Mouse (Mus musculus) liver, postnatal 0 days (tissue): ENCODE data around the gene Iqcd. TPM values are rescaled to one million over a fixed set of nuclear protein-coding genes. Genes with fewer than 3 reads are reported as not detected.

ENCODE experiments used
- ATAC-seq: fragments of 200-750 bp; cut with Nextera tagmentation; 2 replicates; pipeline ENCODE4 v1.8.0; 2017; ENCODE audit warnings: mild to moderate bottlenecking, moderate library complexity
- DNase-seq: peaks from one replicate; pipeline ENCODE4 v3.0.0-alpha.2; 2016
- H3K27ac ChIP-seq: fragments of 300-500 bp; sonication (generic); 2 replicates; pipeline ENCODE4 v1.5.1; 2014; ENCODE audit warnings: antibody characterized with exemption, moderate library complexity, mild to moderate bottlenecking, low read depth
- H3K27me3 ChIP-seq: fragments of 300-500 bp; sonication (generic); 2 replicates; pipeline ENCODE4 v1.6.1; 2014; ENCODE audit warnings: low read length, control low read depth, mixed read lengths; ENCODE audit not compliant: insufficient read depth
- H3K36me3 ChIP-seq: fragments of 300-500 bp; sonication (generic); replicated peaks from 2 replicates; pipeline ENCODE4 v1.6.1; 2014; ENCODE audit warnings: mild to moderate bottlenecking, control low read depth, low read length, moderate library complexity, mixed read lengths; ENCODE audit not compliant: insufficient read depth
- H3K4me1 ChIP-seq: fragments of 300-500 bp; sonication (generic); 2 replicates; pipeline ENCODE4 v1.6.1; 2014; ENCODE audit warnings: antibody characterized with exemption, mild to moderate bottlenecking, control low read depth; ENCODE audit not compliant: insufficient read depth
- H3K4me2 ChIP-seq: fragments of 300-500 bp; sonication (generic); 2 replicates; pipeline ENCODE4 v1.6.1; 2014; ENCODE audit warnings: low read depth, mild to moderate bottlenecking, low read length, moderate library complexity, mixed read lengths
- H3K4me3 ChIP-seq: fragments of 300-500 bp; sonication (generic); 2 replicates; pipeline ENCODE4 v1.5.1; 2014; ENCODE audit warnings: low read depth, low read length
- H3K9ac ChIP-seq: fragments of 300-500 bp; sonication (generic); replicated peaks from 2 replicates; pipeline ENCODE4 v1.6.1; 2014; ENCODE audit warnings: mild to moderate bottlenecking, moderate library complexity
- H3K9me3 ChIP-seq: fragments of 300-500 bp; sonication (generic); 2 replicates; pipeline ENCODE4 v1.6.1; 2016; ENCODE audit warnings: mild to moderate bottlenecking, control low read depth, low read length, mixed read lengths
- CTCF ChIP-seq: sonication (generic); IDR thresholded peaks from 2 replicates; pipeline ENCODE4 v1.5.1; 2016; ENCODE audit warnings: antibody characterized with exemption, low read depth
- EP300 ChIP-seq: IDR thresholded peaks from 2 replicates; pipeline ENCODE4 v1.6.1; 2016; ENCODE audit warnings: antibody characterized with exemption, low read depth, mild to moderate bottlenecking
- WGBS: fragments of 180-500 bp; shearing (Covaris S2); extraction: QIAGEN DNeasy Blood & Tissue Kit; methylation state at CpG from one replicate; pipeline ENCODE4 v1.1.7; 2014; ENCODE audit not compliant: insufficient replicate concordance; 5-methylcytosine and 5-hydroxymethylcytosine counted together
- polyA plus RNA-seq: library from polyadenylated mRNA; unstranded; fragments of >200 nt; fragmentation: Nextera tagmentation; extraction: Ambion mirVana; gene quantifications from 2 replicates; pipeline ENCODE4 v1.2.1, GENCODE M21; 2015

Gene Iqcd
- polyA plus RNA-seq, 1 experiment from 2014 or later: 0.75 TPM

DNA sequence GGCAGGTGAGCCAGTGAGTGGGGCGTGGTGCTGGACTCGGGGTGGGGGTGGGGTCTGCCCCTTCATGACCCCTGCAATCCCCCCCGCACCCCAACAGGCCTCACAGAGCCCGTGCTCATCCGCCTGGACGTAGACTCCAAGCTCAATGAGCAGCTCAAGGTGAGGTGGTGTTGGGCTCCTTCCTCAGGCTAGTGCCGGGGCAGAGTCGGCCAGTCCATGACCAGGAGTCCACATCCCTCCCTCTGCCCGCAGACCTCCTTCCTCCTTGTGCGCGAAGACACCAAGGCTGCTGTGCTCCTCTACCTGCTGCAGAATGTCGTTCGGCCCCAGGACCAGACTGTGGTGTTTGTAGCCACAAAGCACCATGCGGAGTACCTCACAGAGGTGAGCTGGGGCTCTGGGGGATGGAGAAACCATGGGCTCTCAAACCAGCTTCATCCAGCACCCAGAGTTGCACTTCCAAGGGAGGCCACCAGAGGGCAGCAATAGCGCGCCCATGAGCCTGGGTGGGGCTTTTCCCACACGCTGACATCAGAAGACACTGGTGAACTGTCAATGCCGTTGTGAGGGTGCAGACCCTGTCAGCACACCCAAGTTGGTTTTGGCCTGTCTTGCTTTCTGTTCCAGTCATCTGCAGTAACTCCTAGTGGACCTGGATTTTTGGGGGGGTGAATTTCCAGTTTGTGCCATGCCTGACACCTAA is 31.7 kb downstream of the Iqcd start:
- no peak for TF ChIP-seq EP300
- peak; percentile 100 for TF ChIP-seq CTCF
- no peak overlapping the region for H3K4me3 ChIP-seq
- peak; percentile 89 for DNase-seq
- H3K27me3 ChIP-seq: no peaks in the 10 kb centered on the region
- H3K4me2 ChIP-seq: no peak overlapping the region
- H3K4me1 ChIP-seq: no peaks in the 10 kb centered on the region
- H3K27ac ChIP-seq: 0 out of 2 replicates have a peak overlapping the region, but pooled peaks have one; percentile 77
- WGBS: 68% methylated on average over 18 of the region's 18 CpGs
- H3K36me3 ChIP-seq: peaks cover 83% of the 10 kb centered on the region
- peak; percentile 55 for ATAC-seq
- H3K9me3 ChIP-seq: no peaks in the 10 kb centered on the region
- H3K9ac ChIP-seq: no peak overlapping the region

DNA sequence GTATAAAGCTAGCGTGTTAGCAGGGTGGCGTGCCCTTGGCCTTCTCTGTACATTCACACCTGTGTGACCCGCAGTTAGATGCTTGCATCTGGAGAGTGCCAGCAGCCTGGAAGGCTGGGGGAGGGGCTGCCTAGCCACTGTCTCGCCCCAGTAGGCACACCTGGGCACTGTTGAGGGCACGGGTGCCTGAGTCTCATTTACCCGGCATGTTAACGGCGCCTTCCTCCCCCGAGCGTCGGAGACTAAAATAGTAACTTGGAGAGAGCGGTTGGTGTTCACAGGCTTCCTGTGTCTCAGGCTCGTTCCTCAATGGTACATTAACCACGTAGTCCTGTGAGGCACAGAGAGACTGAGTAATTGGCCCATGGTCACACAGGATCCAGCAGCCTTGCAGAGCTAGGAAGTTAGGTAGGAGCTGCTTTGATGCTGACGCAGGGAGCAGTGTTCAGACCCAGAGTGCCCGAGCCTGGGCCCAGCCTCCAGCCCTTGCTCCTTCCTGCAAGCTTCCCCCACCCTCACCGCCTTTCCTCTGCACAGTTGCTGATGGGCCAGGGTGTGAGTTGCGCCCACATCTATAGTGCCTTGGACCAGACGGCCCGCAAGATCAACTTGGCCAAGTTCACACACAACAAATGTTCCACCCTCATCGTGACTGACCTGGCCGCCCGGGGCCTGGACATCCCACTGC is 32.4 kb downstream of the Iqcd start:
- TF ChIP-seq EP300: no peak
- TF ChIP-seq CTCF: no peak
- Histone ChIP-seq H3K4me2 (peak overlapping the region; percentile 29), H3K36me3 (peaks cover 86% of the 10 kb centered on the region), H3K9me3 (no peaks in the 10 kb centered on the region), H3K4me3 (no peak overlapping the region), H3K4me1 (no peaks in the 10 kb centered on the region), H3K9ac (no peak overlapping the region), H3K27me3 (no peaks in the 10 kb centered on the region), H3K27ac (peak overlapping the region; percentile 77)
- WGBS: 73% methylated on average over 23 of the region's 23 CpGs
- DNase-seq: peak; percentile 59
- peak; percentile 38 for ATAC-seq

DNA sequence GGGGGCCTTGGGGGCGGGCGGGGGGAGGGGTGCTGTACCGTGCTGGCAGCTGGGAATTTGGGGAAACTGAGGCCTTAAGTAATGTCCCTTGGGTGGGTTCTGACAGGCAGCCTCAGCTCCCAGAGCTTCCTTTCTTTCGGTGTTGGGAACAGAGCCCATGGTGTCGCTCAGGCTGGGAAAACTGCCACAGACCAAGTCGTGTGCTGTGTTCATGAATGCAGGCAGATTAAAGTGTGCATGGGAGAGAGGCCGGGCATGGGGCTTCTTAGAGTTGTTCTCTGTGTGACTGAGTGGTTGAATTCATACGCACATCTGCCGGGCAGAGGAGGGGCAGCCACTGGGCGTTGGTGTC is 33.0 kb downstream of the Iqcd start:
- no peak for ATAC-seq

DNA sequence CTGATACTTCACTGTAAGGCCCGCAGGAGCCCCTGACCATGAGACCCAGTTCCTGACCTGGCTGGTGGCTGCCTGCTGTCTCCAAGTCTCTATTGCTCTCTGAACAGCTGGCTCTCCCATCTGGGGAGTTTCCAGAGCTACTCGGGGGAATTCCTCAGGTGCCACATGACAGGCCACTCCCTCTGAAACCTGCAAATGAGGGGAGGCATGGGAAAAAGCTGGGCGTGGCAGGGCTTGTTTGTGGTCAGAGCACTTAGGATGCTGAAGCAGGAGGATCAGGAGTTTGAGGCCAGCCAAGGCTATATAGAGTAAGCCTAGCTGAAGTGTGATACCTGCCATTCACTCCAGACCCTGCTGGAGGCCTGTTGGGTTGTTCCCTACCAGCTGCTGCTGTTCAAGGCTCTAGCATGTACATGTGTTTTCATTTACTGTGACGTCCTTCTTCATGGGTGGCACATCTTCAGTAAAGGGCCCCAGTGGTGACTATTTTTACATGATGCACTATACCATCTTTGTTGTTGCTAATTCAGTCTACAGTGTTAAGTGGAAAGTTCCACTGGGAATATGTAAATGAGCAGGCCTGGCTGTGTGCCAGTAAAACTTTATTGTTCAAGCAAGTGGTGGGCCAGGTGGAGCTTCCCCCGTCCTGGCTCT is 33.5 kb downstream of the Iqcd start:
- H3K4me3 ChIP-seq: no peak overlapping the region
- no peak overlapping the region for H3K9ac ChIP-seq
- no peak for ATAC-seq
- TF ChIP-seq CTCF: 0 out of 2 replicates have a peak, but pooled peaks have one; percentile 1
- TF ChIP-seq EP300: no peak
- H3K4me2 ChIP-seq: no peak overlapping the region
- no peak for DNase-seq
- WGBS: 74% methylated on average over 5 of the region's 5 CpGs
- peaks cover 85% of the 10 kb centered on the region for H3K36me3 ChIP-seq
- H3K27me3 ChIP-seq: no peaks in the 10 kb centered on the region
- H3K9me3 ChIP-seq: no peaks in the 10 kb centered on the region
- no peaks in the 10 kb centered on the region for H3K4me1 ChIP-seq
- H3K27ac ChIP-seq: peak overlapping the region; percentile 77

More for the DNA sequence above, 33.0 kb downstream of the Iqcd start:
- H3K4me3 ChIP-seq: no peak overlapping the region
- H3K4me2 ChIP-seq: peak overlapping the region; percentile 29; the same call in 1 of the 2 replicates
- peak overlapping the region; percentile 77 for H3K27ac ChIP-seq
- peaks cover 85% of the 10 kb centered on the region for H3K36me3 ChIP-seq
- H3K9ac ChIP-seq: no peak overlapping the region
- no peak for DNase-seq
- TF ChIP-seq CTCF: no peak
- TF ChIP-seq EP300: no peak
- no peaks in the 10 kb centered on the region for H3K4me1 ChIP-seq
- no peaks in the 10 kb centered on the region for H3K27me3 ChIP-seq
- 76% methylated on average over 10 of the region's 10 CpGs for WGBS
- no peaks in the 10 kb centered on the region for H3K9me3 ChIP-seq

DNA sequence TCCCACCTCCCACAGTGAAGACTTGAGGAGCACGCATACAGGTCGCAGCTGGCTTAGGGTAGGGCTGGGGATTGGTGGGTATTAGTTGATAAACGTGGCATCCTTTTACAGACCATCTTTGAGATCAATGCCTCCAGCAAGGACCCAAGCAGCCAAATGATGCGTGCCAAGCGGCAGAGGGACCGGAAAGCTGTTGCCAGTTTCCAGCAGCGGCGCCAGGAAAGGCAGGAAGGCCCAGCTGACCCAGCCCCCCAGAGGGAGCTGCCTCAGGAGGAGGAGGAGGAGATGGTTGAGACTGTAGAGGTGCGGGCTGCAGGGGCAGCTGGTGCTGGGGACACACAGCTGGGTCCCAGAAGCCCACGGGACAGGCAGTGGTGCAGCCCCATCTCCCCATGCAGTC is 35.6 kb downstream of the Iqcd start:
- TF ChIP-seq CTCF (no peak), EP300 (no peak)
- Histone ChIP-seq H3K4me2 (no peak overlapping the region), H3K9me3 (no peaks in the 10 kb centered on the region), H3K27ac (no peak overlapping the region), H3K9ac (no peak overlapping the region), H3K4me3 (no peak overlapping the region), H3K27me3 (no peaks in the 10 kb centered on the region), H3K36me3 (peaks cover 78% of the 10 kb centered on the region), H3K4me1 (no peaks in the 10 kb centered on the region)
- ATAC-seq (no peak), DNase-seq (no peak)
- 89% methylated on average over 10 of the region's 10 CpGs for WGBS

DNA sequence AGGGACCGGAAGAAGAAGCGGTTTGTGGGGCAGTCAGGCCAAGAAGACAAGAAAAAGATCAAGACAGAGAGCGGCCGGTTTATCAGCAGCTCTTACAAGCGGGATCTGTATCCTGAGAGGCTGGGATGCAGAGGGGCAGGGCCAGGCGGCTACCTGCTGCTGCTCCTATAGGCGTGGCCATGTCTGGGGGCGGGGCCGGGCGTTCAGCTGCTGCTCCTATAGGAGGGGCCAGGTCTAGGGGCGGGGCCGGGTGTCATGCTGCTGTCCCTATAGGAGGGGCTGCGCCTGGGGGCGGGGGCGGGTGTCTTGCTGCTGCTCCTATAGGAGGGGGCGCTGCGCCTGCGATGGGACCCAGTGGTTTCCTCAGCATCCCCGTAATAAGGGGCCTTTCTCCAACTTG is 37.6 kb downstream of the Iqcd start:
- no peak for TF ChIP-seq CTCF
- no peak for TF ChIP-seq EP300
- Histone ChIP-seq H3K4me2 (no peak overlapping the region), H3K36me3 (peaks cover 58% of the 10 kb centered on the region), H3K9me3 (no peaks in the 10 kb centered on the region), H3K9ac (no peak overlapping the region), H3K27me3 (0 out of 2 replicates have a peak, but pooled peaks cover 3% of the 10 kb centered on the region), H3K4me1 (no peaks in the 10 kb centered on the region), H3K27ac (no peak overlapping the region), H3K4me3 (no peak overlapping the region)
- peak; percentile 74 for DNase-seq
- 70% methylated on average over 18 of the region's 19 CpGs for WGBS
- ATAC-seq: peak; percentile 73
